Comparison of ENCODE assay signal across 8 mouse cellular contexts in the genomic region with DNA sequence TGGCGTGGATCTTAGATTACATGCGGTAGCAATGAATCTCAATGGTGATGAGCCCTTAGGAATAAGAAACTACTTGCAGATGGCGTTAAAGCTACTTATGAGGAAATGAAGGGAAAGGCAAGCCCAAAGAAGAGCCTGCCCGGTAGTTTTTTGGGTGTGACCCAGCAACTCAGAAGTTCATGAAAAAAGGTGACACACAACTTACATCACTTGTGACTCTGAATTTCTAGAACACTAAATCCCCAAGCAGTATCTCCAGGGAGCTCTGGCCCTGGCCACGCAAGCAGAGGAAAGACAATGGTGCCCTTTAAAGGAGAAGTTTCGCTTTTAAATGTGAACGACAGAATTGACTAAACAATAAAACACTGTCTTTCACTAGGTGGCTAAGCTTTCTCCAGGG. TPM values are rescaled to one million over a fixed set of nuclear protein-coding genes. Genes with fewer than 3 reads are reported as not detected.
DNase-seq lines count a peak whose midpoint lies in the region; ATAC-seq and TF ChIP-seq lines count a peak whose summit lies in the region.

No protein-coding gene starts in this region.

- H3K27me3 ChIP-seq in heart, embryonic 13.5 days (replicated peaks) = no peaks in the 10 kb centered on the region
- no peaks in the 10 kb centered on the region for H3K27me3 ChIP-seq in CH12.LX (replicated peaks)
- H3K27me3 ChIP-seq in forebrain, embryonic 13.5 days = no peaks in the 10 kb centered on the region
- H3K27me3 ChIP-seq in liver, embryonic 15.5 days = no peaks in the 10 kb centered on the region

- H3K79me2 ChIP-seq in CH12.LX (replicated peaks; ENCODE audit: control insufficient read depth, extremely low read depth, insufficient read depth, poor library complexity, severe bottlenecking) = peaks cover 41% of the 10 kb centered on the region

- 12% methylated on average over 7 of the region's 7 CpGs for WGBS in heart, embryonic 13.5 days
- 13% methylated on average over 7 of the region's 7 CpGs for WGBS in forebrain, embryonic 13.5 days
- 12% methylated on average over 7 of the region's 7 CpGs for WGBS in liver, embryonic 15.5 days (ENCODE audit: insufficient replicate concordance)

- intact Hi-C loops in heart, postnatal 36 days (cut with DNase I) = loop anchor here (2.0 to 10.0 kb wide), 4 partner anchors 61 to 1401 kb away; a partner anchor contains a TSS
- intact Hi-C loops in left cerebral cortex, postnatal 14 days (cut with DNase I) = loop anchor here (10.0 kb wide), 1 partner anchor 259 kb away; no protein-coding TSS in a partner anchor

- H3K4me2 ChIP-seq in heart, embryonic 13.5 days = peak overlapping the region; percentile 81
- H3K4me2 ChIP-seq in CH12.LX (ENCODE audit: insufficient read depth, low read depth, poor library complexity, severe bottlenecking) = peak overlapping the region; percentile 71
- peak overlapping the region; percentile 73 for H3K4me2 ChIP-seq in forebrain, embryonic 13.5 days
- H3K4me2 ChIP-seq in liver, embryonic 15.5 days = peak overlapping the region; percentile 85

- peaks cover 61% of the 10 kb centered on the region for H3K36me3 ChIP-seq in heart, embryonic 13.5 days
- H3K36me3 ChIP-seq in CH12.LX (replicated peaks in 1 of 2; ENCODE audit: control insufficient read depth in 1 of 2, insufficient read depth in 1 of 2, low read length in 1 of 2) = peaks cover 45 to 79% of the 10 kb centered on the region in 2 experiments
- peaks cover 65% of the 10 kb centered on the region for H3K36me3 ChIP-seq in forebrain, embryonic 13.5 days (ENCODE audit: poor library complexity, severe bottlenecking)
- H3K36me3 ChIP-seq in liver, embryonic 15.5 days (replicated peaks) = peaks cover 59% of the 10 kb centered on the region

- TF ChIP-seq RAD21 in CH12.LX (IDR thresholded peaks at IDR 0.05; ENCODE audit: low read depth, low read length) = no peak

- H3K4me1 ChIP-seq in heart, embryonic 13.5 days = peaks cover 29% of the 10 kb centered on the region
- H3K4me1 ChIP-seq in CH12.LX (ENCODE audit: control insufficient read depth in 1 of 2, insufficient read depth in 2 of 2) = peaks cover 16 to 59% of the 10 kb centered on the region in 2 experiments
- H3K4me1 ChIP-seq in forebrain, embryonic 13.5 days = peaks cover 37% of the 10 kb centered on the region
- peaks cover 49% of the 10 kb centered on the region for H3K4me1 ChIP-seq in liver, embryonic 15.5 days (replicated peaks)

- H3K9ac ChIP-seq in heart, embryonic 13.5 days = peak overlapping the region; percentile 87
- H3K9ac ChIP-seq in CH12.LX (ENCODE audit: insufficient read depth, low read depth) = peak overlapping the region; percentile 90
- peak overlapping the region; percentile 73 for H3K9ac ChIP-seq in forebrain, embryonic 13.5 days
- H3K9ac ChIP-seq in liver, embryonic 15.5 days = peak overlapping the region; percentile 80

- no peak for DNase-seq in heart, postnatal 36 days
- DNase-seq in CH12.LX (ENCODE audit: extremely low read depth) = no peak
- no peak for DNase-seq in left cerebral cortex, postnatal 14 days (ENCODE audit: low spot score in 2 of 2)
- no peak for DNase-seq in gastrocnemius, postnatal 10 days
- DNase-seq in cerebellum, postnatal 4 days (ENCODE audit: low spot score in 2 of 2) = no peak

- H3K9me3 ChIP-seq in heart, embryonic 13.5 days = no peaks in the 10 kb centered on the region
- no peaks in the 10 kb centered on the region for H3K9me3 ChIP-seq in CH12.LX (replicated peaks; ENCODE audit: low read length)
- no peaks in the 10 kb centered on the region for H3K9me3 ChIP-seq in forebrain, embryonic 13.5 days (replicated peaks)
- no peaks in the 10 kb centered on the region for H3K9me3 ChIP-seq in liver, embryonic 15.5 days (replicated peaks)

- no peak for TF ChIP-seq EP300 in CH12.LX (IDR thresholded peaks at IDR 0.05; ENCODE audit: low read length)

- in situ Hi-C loops in CH12.LX (cut with MboI; ENCODE audit: low pct_ligation_motif_present, low pct_unique_long_range_greater_than_20kb, low sequenced_read_pairs) = no loop called here

- no peak for TF ChIP-seq POLR2A in CH12.LX (IDR thresholded peaks at IDR 0.05; ENCODE audit: low read depth, low read length)

- peak overlapping the region; percentile 81 for H3K4me3 ChIP-seq in heart, embryonic 13.5 days
- H3K4me3 ChIP-seq in CH12.LX (replicated peaks in 1 of 3; ENCODE audit: low read depth in 2 of 3, low read length in 2 of 3, poor library complexity in 1 of 3) = peak overlapping the region; percentile 76 to 78 (median 76)
- peak overlapping the region; percentile 68 for H3K4me3 ChIP-seq in forebrain, embryonic 13.5 days
- peak overlapping the region; percentile 86 for H3K4me3 ChIP-seq in liver, embryonic 15.5 days (replicated peaks)

- dilution Hi-C loops in CH12.LX (cut with MboI; ENCODE audit: extremely low pct_ligation_motif_present, extremely low pct_unique_long_range_greater_than_20kb, low sequenced_read_pairs) = no loop called here

- no peak for TF ChIP-seq CTCF in CH12.LX (conservative IDR thresholded peaks at IDR 0.05 in 1 of 2, IDR thresholded peaks at IDR 0.05 in 1 of 2; ENCODE audit: low read depth in 2 of 2, low read length in 2 of 2)

- H3K27ac ChIP-seq in heart, embryonic 13.5 days (replicated peaks) = peak overlapping the region; percentile 93
- peak overlapping the region; percentile 88 for H3K27ac ChIP-seq in CH12.LX (ENCODE audit: insufficient read depth, low read depth)
- H3K27ac ChIP-seq in forebrain, embryonic 13.5 days = peak overlapping the region; percentile 92
- H3K27ac ChIP-seq in liver, embryonic 15.5 days (replicated peaks) = peak overlapping the region; percentile 91

- ATAC-seq in heart, embryonic 13.5 days (ENCODE audit: extremely low read depth, insufficient number of reproducible peaks, low FRiP score, low TSS enrichment) = no peak
- ATAC-seq in forebrain, embryonic 13.5 days = no peak
- ATAC-seq in liver, embryonic 15.5 days (ENCODE audit: insufficient read depth) = no peak

TF ChIP-seq in CH12.LX, 34 proteins besides CTCF, POLR2A, EP300 and RAD21:
- TF ChIP-seq POLR2AphosphoS2 (IDR thresholded peaks at IDR 0.05; ENCODE audit: low read depth, low read length) = peak; percentile 44; the same call in 1 of the 2 replicates
- no peak for TF ChIP-seq JUND (conservative IDR thresholded peaks at IDR 0.05; ENCODE audit: low read depth, low read length)

RNA-seq across cellular contexts. Expression of a gene that starts 0.6 kb away (rescaled TPM):
- 12.8 and 13.2 TPM in 2 replicates for polyA plus RNA-seq in heart, embryonic 13.5 days (2015; fragmentation: Nextera tagmentation; extraction: Ambion mirVana)
- 10 to 100 TPM; 11.7 to 12.8 TPM for total RNA-seq in heart, postnatal 36 days (2021)
- total RNA-seq in CH12.LX (2012; rRNA removed) = 29.0 and 37.4 TPM in 2 replicates
- 34.8 and 37.7 TPM in 2 replicates for total RNA-seq in CH12.LX (2014; rRNA removed)
- polyA plus RNA-seq in CH12.LX (2012; ENCODE audit: insufficient read length, low read depth) = 47.5 and 52.1 TPM in 2 replicates
- 25.0 and 29.6 TPM in 2 replicates for polyA plus RNA-seq in forebrain, embryonic 13.5 days (2015; fragmentation: Nextera tagmentation; extraction: Ambion mirVana)
- polyA plus RNA-seq in liver, embryonic 15.5 days (2015; fragmentation: Nextera tagmentation; extraction: Ambion mirVana) = 9.9 and 10.8 TPM in 2 replicates
- 10 to 100 TPM; 26.4 to 27.5 TPM for total RNA-seq in left cerebral cortex, postnatal 14 days (2021)
- 10 to 100 TPM; 12.9 to 14.7 TPM for total RNA-seq in gastrocnemius, postnatal 10 days (2021)

RNA-seq across cellular contexts. Expression of a gene that starts 7.2 kb away (rescaled TPM):
- polyA plus RNA-seq in heart, embryonic 13.5 days (2015; fragmentation: Nextera tagmentation; extraction: Ambion mirVana) = 37.8 and 41.2 TPM in 2 replicates
- total RNA-seq in heart, postnatal 36 days (2021) = 10 to 100 TPM; 22.3 to 27.1 TPM
- total RNA-seq in CH12.LX (2012; rRNA removed) = 27.7 and 41.3 TPM in 2 replicates
- 34.4 and 42.1 TPM in 2 replicates for total RNA-seq in CH12.LX (2014; rRNA removed)
- 35.4 and 37.3 TPM in 2 replicates for polyA plus RNA-seq in CH12.LX (2012; ENCODE audit: insufficient read length, low read depth)
- 168 and 187 TPM in 2 replicates for polyA plus RNA-seq in forebrain, embryonic 13.5 days (2015; fragmentation: Nextera tagmentation; extraction: Ambion mirVana)
- polyA plus RNA-seq in liver, embryonic 15.5 days (2015; fragmentation: Nextera tagmentation; extraction: Ambion mirVana) = 19.0 TPM in 2 replicates
- 10 to 100 TPM; 45.2 to 46.5 TPM for total RNA-seq in left cerebral cortex, postnatal 14 days (2021)
- total RNA-seq in gastrocnemius, postnatal 10 days (2021) = 10 to 100 TPM; 21.9 to 22.8 TPM

RNA-seq across cellular contexts. Expression of a gene that starts 7.3 kb away (rescaled TPM):
- polyA plus RNA-seq in heart, embryonic 13.5 days (2015; fragmentation: Nextera tagmentation; extraction: Ambion mirVana) = 364 and 394 TPM in 2 replicates
- 100 to 1,000 TPM; 275 to 289 TPM for total RNA-seq in heart, postnatal 36 days (2021)
- 3,395 and 3,529 TPM in 2 replicates for total RNA-seq in CH12.LX (2012; rRNA removed)
- total RNA-seq in CH12.LX (2014; rRNA removed) = 3,077 and 3,396 TPM in 2 replicates
- polyA plus RNA-seq in CH12.LX (2012; ENCODE audit: insufficient read length, low read depth) = 1,126 and 1,142 TPM in 2 replicates
- polyA plus RNA-seq in forebrain, embryonic 13.5 days (2015; fragmentation: Nextera tagmentation; extraction: Ambion mirVana) = 620 and 639 TPM in 2 replicates
- 341 and 352 TPM in 2 replicates for polyA plus RNA-seq in liver, embryonic 15.5 days (2015; fragmentation: Nextera tagmentation; extraction: Ambion mirVana)
- 100 to 1,000 TPM; 255 to 280 TPM for total RNA-seq in left cerebral cortex, postnatal 14 days (2021)
- 100 to 1,000 TPM; 415 to 419 TPM for total RNA-seq in gastrocnemius, postnatal 10 days (2021)

RNA-seq across cellular contexts. Expression of a gene that starts 12.9 kb away (rescaled TPM):
- 31.5 and 35.6 TPM in 2 replicates for polyA plus RNA-seq in heart, embryonic 13.5 days (2015; fragmentation: Nextera tagmentation; extraction: Ambion mirVana)
- 10 to 100 TPM; 15.6 to 16.2 TPM for total RNA-seq in heart, postnatal 36 days (2021)
- total RNA-seq in CH12.LX (2012; rRNA removed) (28.7 and 36.9 TPM in 2 replicates), CH12.LX (2014; rRNA removed) (39.9 and 43.9 TPM in 2 replicates)
- 74.5 and 77.1 TPM in 2 replicates for polyA plus RNA-seq in CH12.LX (2012; ENCODE audit: insufficient read length, low read depth)
- polyA plus RNA-seq in forebrain, embryonic 13.5 days (2015; fragmentation: Nextera tagmentation; extraction: Ambion mirVana) = 53.5 and 60.7 TPM in 2 replicates
- polyA plus RNA-seq in liver, embryonic 15.5 days (2015; fragmentation: Nextera tagmentation; extraction: Ambion mirVana) = 19.0 and 21.4 TPM in 2 replicates
- total RNA-seq in left cerebral cortex, postnatal 14 days (2021) = 10 to 100 TPM; 30.8 to 38.9 TPM
- 10 to 100 TPM; 14.0 to 15.4 TPM for total RNA-seq in gastrocnemius, postnatal 10 days (2021)

RNA-seq across cellular contexts. Expression of a gene that starts 13.0 kb away (rescaled TPM):
- polyA plus RNA-seq in heart, embryonic 13.5 days (2015; fragmentation: Nextera tagmentation; extraction: Ambion mirVana) = 43.4 and 44.3 TPM in 2 replicates
- total RNA-seq in heart, postnatal 36 days (2021) = 10 to 100 TPM; 52.0 to 54.5 TPM
- total RNA-seq in CH12.LX (2012; rRNA removed) (58.7 and 64.6 TPM in 2 replicates), CH12.LX (2014; rRNA removed) (43.4 and 48.1 TPM in 2 replicates)
- polyA plus RNA-seq in CH12.LX (2012; ENCODE audit: insufficient read length, low read depth) = 83.9 and 86.9 TPM in 2 replicates
- polyA plus RNA-seq in forebrain, embryonic 13.5 days (2015; fragmentation: Nextera tagmentation; extraction: Ambion mirVana) = 61.0 and 64.8 TPM in 2 replicates
- polyA plus RNA-seq in liver, embryonic 15.5 days (2015; fragmentation: Nextera tagmentation; extraction: Ambion mirVana) = 33.3 and 33.8 TPM in 2 replicates
- total RNA-seq in left cerebral cortex, postnatal 14 days (2021) = 10 to 100 TPM; 82.5 to 87.3 TPM
- total RNA-seq in gastrocnemius, postnatal 10 days (2021) = 10 to 100 TPM; 33.3 to 37.6 TPM

Comparison
In these comparisons a context has a peak if more than half of its experiments do, and no peak if none do; other contexts are left out.
1. RNA of a gene that starts 7.3 kb away (total RNA-seq): 3,077 to 3,529 TPM in CH12.LX; 415 to 419 TPM in gastrocnemius, postnatal 10 days, 275 to 289 TPM in heart, postnatal 36 days and 255 to 280 TPM in left cerebral cortex, postnatal 14 days; every median in the first group is over 4 times any median in the second.
2. Peak in every context shown above with its lines, with median percentiles within 50 percentile points of each other: H3K27ac ChIP-seq, H3K4me2 ChIP-seq, H3K4me3 ChIP-seq and H3K9ac ChIP-seq.